ENCODE assay signal across 19 mouse cellular contexts in the genomic region with DNA sequence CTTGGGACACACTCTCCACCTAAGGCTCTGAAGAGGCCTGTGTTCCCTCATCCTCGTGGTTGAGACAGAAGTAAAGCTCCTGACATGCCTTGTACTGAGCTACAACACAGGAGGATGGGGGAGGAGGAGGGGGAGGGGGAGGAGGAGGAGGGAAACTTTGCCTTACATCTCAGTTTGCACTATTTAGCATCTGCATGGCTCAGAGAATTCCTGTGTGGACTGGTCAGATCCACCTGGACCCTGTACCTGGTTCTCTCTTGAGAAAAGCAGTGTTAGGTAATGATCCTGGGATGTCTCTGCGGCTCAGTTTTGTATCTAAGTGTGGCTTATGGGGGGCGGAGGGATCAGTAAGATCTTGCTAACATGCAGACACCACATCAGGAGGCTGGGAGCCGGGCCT.
"Had no signal": no experiment of that assay in that cellular context is flagged by ENCODE, and none has a peak within 500 bp of the region (broad histone marks: within the 10 kb centered on the region; RNA-seq: fewer than 3 reads in every experiment).

No protein-coding gene starts in this region.

- H3K4me2 ChIP-seq: liver, embryonic 12.5 days; liver, embryonic 15.5 days had no signal

- ATAC-seq: intestine, postnatal 0 days; liver, embryonic 12.5 days had no signal

- H3K4me1 ChIP-seq: liver, embryonic 15.5 days had no signal

- DNase-seq: kidney, adult 2 months; kidney, postnatal 10 days; kidney, postnatal 36 days; layer of hippocampus, adult 9-11 months; left cerebral cortex, postnatal 4 days; liver; lung, adult 18-20 months; lung, postnatal 10 days; lung, postnatal 36 days; thymus, postnatal 25 days had no signal

- H3K4me3 ChIP-seq: kidney, embryonic 15.5 days; left cerebral cortex, adult 2 months; limb, embryonic 13.5 days; liver, embryonic 12.5 days; liver, embryonic 15.5 days; lung, embryonic 15.5 days; megakaryocyte, embryonic 14.5 days; midbrain, embryonic 13.5 days had no signal

- H3K27ac ChIP-seq: kidney, embryonic 15.5 days; left cerebral cortex, adult 2 months; limb, embryonic 13.5 days; liver, embryonic 12.5 days; liver, embryonic 15.5 days; lung, embryonic 15.5 days had no signal

- H3K9me3 ChIP-seq: kidney, embryonic 15.5 days; limb, embryonic 13.5 days; liver, embryonic 12.5 days; liver, embryonic 15.5 days; lung, embryonic 15.5 days; midbrain, embryonic 13.5 days had no signal

- H3K27me3 ChIP-seq: kidney, embryonic 15.5 days; limb, embryonic 13.5 days; liver, embryonic 12.5 days; liver, embryonic 15.5 days had no signal

- H3K36me3 ChIP-seq: kidney, embryonic 15.5 days; limb, embryonic 13.5 days; liver, embryonic 12.5 days; liver, embryonic 15.5 days; lung, embryonic 15.5 days; midbrain, embryonic 13.5 days had no signal

- H3K9ac ChIP-seq: kidney, embryonic 15.5 days; limb, embryonic 13.5 days; liver, embryonic 12.5 days; liver, embryonic 15.5 days; lung, embryonic 15.5 days; midbrain, embryonic 13.5 days had no signal
